8 mouse cellular contexts compared by ENCODE assay signal in genomic region chr10:93540431-93541210, GRCm38 (mm10). TPM values are rescaled to one million over a fixed set of nuclear protein-coding genes. Genes with fewer than 3 reads are reported as not detected.
DNase-seq lines count a peak whose midpoint lies in the region; ATAC-seq and TF ChIP-seq lines count a peak whose summit lies in the region.

Gene Ccdc38 (plus strand): TSS chr10:93540632.

- H3K4me2 ChIP-seq in lung, embryonic 14.5 days: peak within 1 kb of the TSS; percentile 71
- H3K4me2 ChIP-seq in embryonic facial prominence, embryonic 12.5 days (replicated peaks): peak within 1 kb of the TSS; percentile 78
- H3K4me2 ChIP-seq in midbrain, embryonic 12.5 days (replicated peaks): peak within 1 kb of the TSS; percentile 56

- H3K27me3 ChIP-seq in lung, embryonic 14.5 days (ENCODE audit: insufficient read depth, low read length): no peaks in the 10 kb centered on the region
- no peaks in the 10 kb centered on the region for H3K27me3 ChIP-seq in embryonic facial prominence, embryonic 12.5 days
- peaks cover 28% of the 10 kb centered on the region for H3K27me3 ChIP-seq in midbrain, embryonic 12.5 days

- H3K4me3 ChIP-seq in lung, embryonic 14.5 days (ENCODE audit: low read depth, low read length): peak within 1 kb of the TSS; percentile 37
- H3K4me3 ChIP-seq in embryonic facial prominence, embryonic 12.5 days: peak within 1 kb of the TSS; percentile 46
- H3K4me3 ChIP-seq in midbrain, embryonic 12.5 days: peak within 1 kb of the TSS; percentile 34

- no peak within 1 kb of the TSS for H3K27ac ChIP-seq in lung, embryonic 14.5 days (ENCODE audit: low read depth)
- H3K27ac ChIP-seq in embryonic facial prominence, embryonic 12.5 days: no peak within 1 kb of the TSS
- H3K27ac ChIP-seq in midbrain, embryonic 12.5 days (replicated peaks): no peak within 1 kb of the TSS

- no peaks in the 10 kb centered on the region for H3K36me3 ChIP-seq in lung, embryonic 14.5 days (ENCODE audit: insufficient read depth)
- no peaks in the 10 kb centered on the region for H3K36me3 ChIP-seq in embryonic facial prominence, embryonic 12.5 days
- H3K36me3 ChIP-seq in midbrain, embryonic 12.5 days: no peaks in the 10 kb centered on the region

- ATAC-seq in lung, embryonic 14.5 days (ENCODE audit: insufficient read depth): peak; percentile 36; the same call in 1 of the 2 replicates
- no peak for ATAC-seq in embryonic facial prominence, embryonic 12.5 days (ENCODE audit: insufficient number of reproducible peaks, insufficient read depth, low FRiP score, low TSS enrichment)
- peak; percentile 30 for ATAC-seq in inflammation-experienced regulatory T-cells, adult 6 months
- 0 out of 2 replicates have a peak, but pooled peaks have one; percentile 11 for ATAC-seq in midbrain, embryonic 12.5 days (ENCODE audit: low FRiP score, low read depth)

- H3K4me1 ChIP-seq in lung, embryonic 14.5 days (ENCODE audit: insufficient read depth): no peaks in the 10 kb centered on the region
- H3K4me1 ChIP-seq in embryonic facial prominence, embryonic 12.5 days: peaks cover 11% of the 10 kb centered on the region
- H3K4me1 ChIP-seq in midbrain, embryonic 12.5 days: peaks cover 13% of the 10 kb centered on the region; the same call in 1 of the 2 replicates

- H3K9ac ChIP-seq in lung, embryonic 14.5 days: 0 out of 2 replicates have a peak within 1 kb of the TSS, but pooled peaks have one; percentile 40
- H3K9ac ChIP-seq in embryonic facial prominence, embryonic 12.5 days: peak within 1 kb of the TSS; percentile 38; the same call in 1 of the 2 replicates
- peak within 1 kb of the TSS; percentile 39; the same call in 1 of the 2 replicates for H3K9ac ChIP-seq in midbrain, embryonic 12.5 days (replicated peaks)

- peak; percentile 10 for DNase-seq in lung, embryonic 14.5 days
- DNase-seq in lung, adult 18-20 months: no peak
- DNase-seq in urinary bladder, postnatal 36 days (ENCODE audit: low spot score in 2 of 2): no peak
- no peak for DNase-seq in left cerebral cortex, adult 18-20 months (ENCODE audit: low spot score in 2 of 2)
- DNase-seq in urinary bladder, postnatal 25 days (ENCODE audit: low spot score): no peak

- no peaks in the 10 kb centered on the region for H3K9me3 ChIP-seq in lung, embryonic 14.5 days (ENCODE audit: low read depth, low read length)
- no peaks in the 10 kb centered on the region for H3K9me3 ChIP-seq in embryonic facial prominence, embryonic 12.5 days
- no peaks in the 10 kb centered on the region for H3K9me3 ChIP-seq in midbrain, embryonic 12.5 days

- 44% methylated on average over 17 of the region's 17 CpGs for WGBS in lung, embryonic 14.5 days
- 61% methylated on average over 17 of the region's 17 CpGs for WGBS in embryonic facial prominence, embryonic 12.5 days
- 74% methylated on average over 17 of the region's 17 CpGs for WGBS in midbrain, embryonic 12.5 days

- TF ChIP-seq CTCF in lung, embryonic 14.5 days (IDR thresholded peaks at IDR 0.05; ENCODE audit: low read depth): no peak

RNA-seq across cellular contexts. Expression of gene Ccdc38, which starts in this region (rescaled TPM):
- polyA plus RNA-seq in lung, embryonic 14.5 days (2014; fragmentation: Nextera tagmentation; extraction: Ambion mirVana): 0.35 and 0.76 TPM in 2 replicates
- polyA plus RNA-seq in embryonic facial prominence, embryonic 12.5 days (2016; fragmentation: Nextera tagmentation; extraction: Ambion mirVana): 0.46 and 0.68 TPM in 2 replicates
- polyA plus RNA-seq in inflammation-experienced regulatory T-cells, adult 6 months (2017; shearing (Covaris generic)): 1 to 10 TPM; 3.2 to 6.6 (median 3.3) TPM
- polyA plus RNA-seq in midbrain, embryonic 12.5 days (2016; fragmentation: Nextera tagmentation; extraction: Ambion mirVana): 0.38 and 0.68 TPM in 2 replicates
- not detected for total RNA-seq in left cerebral cortex, adult 18-20 months (2021)

Comparison
In these comparisons a context has a peak if more than half of its experiments do, and no peak if none do; other contexts are left out.
1. Peak in DNase-seq, ATAC-seq, H3K4me3 ChIP-seq, H3K9ac ChIP-seq and H3K4me2 ChIP-seq in lung, embryonic 14.5 days; RNA of the gene not detected or under 1 TPM.
2. Peak in ATAC-seq, H3K4me3 ChIP-seq, H3K9ac ChIP-seq and H3K4me2 ChIP-seq in midbrain, embryonic 12.5 days; RNA of the gene not detected or under 1 TPM.